Mouse (Mus musculus) midbrain, embryonic 11.5 days (tissue): ENCODE data around the gene Clca2. TPM values are rescaled to one million over a fixed set of nuclear protein-coding genes. Genes with fewer than 3 reads are reported as not detected.

Experiments used
- ATAC-seq: fragments of 200-750 bp; cut with Nextera tagmentation; 2 replicates; pipeline ENCODE4 v1.8.0; 2017; ENCODE audit warnings: moderate TSS enrichment, moderate library complexity; ENCODE audit not compliant: low FRiP score
- DNase-seq: peaks from one replicate; pipeline ENCODE4 v3.0.0; 2015; ENCODE audit warnings: low spot score; ENCODE audit errors: missing footprints
- H3K27ac ChIP-seq: fragments of 300-500 bp; sonication (generic); 2 replicates; pipeline ENCODE4 v1.5.1; 2014; ENCODE audit warnings: low read depth, low read length
- H3K27me3 ChIP-seq: fragments of 300-500 bp; sonication (generic); 2 replicates; pipeline ENCODE4 v1.6.1; 2014; ENCODE audit warnings: mild to moderate bottlenecking, low read length, moderate library complexity, mixed read lengths; ENCODE audit not compliant: control insufficient read depth, insufficient read depth
- H3K36me3 ChIP-seq: fragments of 300-500 bp; sonication (generic); 2 replicates; pipeline ENCODE4 v1.6.1; 2014; ENCODE audit warnings: mild to moderate bottlenecking, low read length, moderate library complexity, mixed read lengths; ENCODE audit not compliant: control insufficient read depth, insufficient read depth
- H3K4me1 ChIP-seq: fragments of 300-500 bp; sonication (generic); 2 replicates; pipeline ENCODE4 v1.6.1; 2014; ENCODE audit warnings: low read length; ENCODE audit not compliant: control insufficient read depth, insufficient read depth
- H3K4me2 ChIP-seq: fragments of 300-500 bp; sonication (generic); 2 replicates; pipeline ENCODE4 v1.6.1; 2014; ENCODE audit warnings: mild to moderate bottlenecking, moderate library complexity
- H3K4me3 ChIP-seq: fragments of 300-500 bp; sonication (generic); 2 replicates; pipeline ENCODE4 v1.5.1; 2014; ENCODE audit warnings: low read depth, low read length
- H3K9ac ChIP-seq: fragments of 300-500 bp; sonication (generic); 2 replicates; pipeline ENCODE4 v1.6.1; 2014; ENCODE audit warnings: low read length
- H3K9me3 ChIP-seq: fragments of 300-500 bp; sonication (generic); 2 replicates; pipeline ENCODE4 v1.6.1; 2016; ENCODE audit warnings: low read length; ENCODE audit not compliant: control insufficient read depth
- WGBS: fragments of 180-500 bp; shearing (Covaris S2); extraction: QIAGEN DNeasy Blood & Tissue Kit; methylation state at CpG from one replicate; pipeline ENCODE4 v1.1.7; 2014; 5-methylcytosine and 5-hydroxymethylcytosine counted together
- polyA plus RNA-seq: library from polyadenylated mRNA; unstranded; fragments of >200 nt; fragmentation: Nextera tagmentation; extraction: Ambion mirVana; gene quantifications from 2 replicates; pipeline ENCODE4 v1.2.1, GENCODE M21; 2014

Clca2 gene
- 0.18 and 0.22 TPM in 2 replicates for polyA plus RNA-seq

DNA sequence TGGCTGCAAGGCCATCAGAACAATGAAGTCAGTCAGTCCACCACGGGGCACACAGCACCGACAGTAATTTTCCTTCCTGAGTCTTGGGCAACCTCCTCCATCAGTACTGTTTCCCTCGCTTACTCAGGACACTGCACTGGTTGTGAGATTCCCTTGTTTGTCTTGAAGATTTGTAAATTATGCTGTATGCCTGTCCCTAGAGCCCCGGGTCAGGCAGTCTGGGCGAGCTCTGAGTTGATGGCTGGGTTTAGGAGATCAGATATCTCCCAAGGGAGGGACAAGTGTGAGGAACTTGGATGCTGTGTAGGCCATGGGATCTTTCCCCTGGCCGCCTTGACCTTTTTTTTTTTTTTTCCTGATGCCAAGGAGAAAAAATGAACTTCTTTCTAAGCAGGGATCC lies at the start of gene Clca2:
Clca2 (minus strand) TSS at position 153 of the 400 bp plus-strand sequence.
- 82% methylated on average over 6 of the region's 6 CpGs for WGBS
- Histone ChIP-seq H3K4me2 (no peak within 1 kb of the TSS), H3K27me3 (no peaks in the 10 kb centered on the region), H3K9me3 (no peaks in the 10 kb centered on the region), H3K27ac (no peak within 1 kb of the TSS), H3K9ac (no peak within 1 kb of the TSS), H3K36me3 (no peaks in the 10 kb centered on the region), H3K4me3 (no peak within 1 kb of the TSS), H3K4me1 (no peaks in the 10 kb centered on the region)
- no peak for ATAC-seq
- DNase-seq, result no peak

DNA sequence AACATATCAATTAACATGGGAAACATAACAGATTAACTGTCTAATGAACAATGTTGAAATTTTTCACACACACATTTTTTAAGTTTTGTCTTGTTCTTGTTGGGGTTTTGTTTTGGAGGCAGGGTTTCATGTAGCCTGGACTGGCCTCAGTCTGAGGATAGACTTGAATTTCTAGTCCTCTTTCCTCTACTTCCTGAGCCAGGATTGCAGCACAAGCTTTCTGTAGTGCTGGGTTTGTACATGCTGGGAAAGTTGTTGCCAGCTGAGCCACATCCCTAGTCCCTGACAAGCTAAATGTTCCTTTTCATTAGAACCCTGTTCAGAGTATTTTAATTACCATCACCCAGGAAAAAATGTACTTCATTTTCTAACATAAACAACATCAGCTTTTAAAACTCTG lies 48.7 kb upstream of the Clca2 start:
- no peak overlapping the region for H3K4me2 ChIP-seq
- no peak for ATAC-seq
- H3K9me3 ChIP-seq, result no peaks in the 10 kb centered on the region
- H3K4me1 ChIP-seq, result no peaks in the 10 kb centered on the region
- H3K36me3 ChIP-seq, result peaks cover 2% of the 10 kb centered on the region; the same call in 1 of the 2 replicates
- no peak overlapping the region for H3K27ac ChIP-seq
- DNase-seq, result no peak
- H3K27me3 ChIP-seq, result no peaks in the 10 kb centered on the region
- no peak overlapping the region for H3K9ac ChIP-seq
- no peak overlapping the region for H3K4me3 ChIP-seq

DNA sequence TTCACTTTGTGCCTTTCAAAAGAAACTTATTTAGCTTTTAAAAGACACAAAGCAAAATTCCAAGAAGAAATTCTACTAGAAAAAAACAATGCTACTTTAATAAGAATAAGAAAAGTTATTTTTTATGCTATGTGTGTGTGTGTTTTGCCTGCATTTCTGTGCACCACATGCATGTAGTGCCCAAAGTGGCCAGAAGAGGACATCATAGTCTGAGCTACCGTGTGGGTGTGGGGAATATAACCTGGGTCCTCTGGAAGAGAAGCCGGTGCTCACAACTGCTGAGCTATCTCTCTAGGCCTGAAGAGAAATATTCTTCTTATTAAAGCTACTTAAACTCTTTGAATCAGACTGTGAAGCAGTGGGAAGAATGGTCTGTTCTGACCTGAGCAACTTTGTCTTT lies 48.2 kb upstream of the Clca2 start:
- peaks cover 2% of the 10 kb centered on the region; the same call in 1 of the 2 replicates for H3K36me3 ChIP-seq
- 81% methylated on average over 2 of the region's 2 CpGs for WGBS

DNA sequence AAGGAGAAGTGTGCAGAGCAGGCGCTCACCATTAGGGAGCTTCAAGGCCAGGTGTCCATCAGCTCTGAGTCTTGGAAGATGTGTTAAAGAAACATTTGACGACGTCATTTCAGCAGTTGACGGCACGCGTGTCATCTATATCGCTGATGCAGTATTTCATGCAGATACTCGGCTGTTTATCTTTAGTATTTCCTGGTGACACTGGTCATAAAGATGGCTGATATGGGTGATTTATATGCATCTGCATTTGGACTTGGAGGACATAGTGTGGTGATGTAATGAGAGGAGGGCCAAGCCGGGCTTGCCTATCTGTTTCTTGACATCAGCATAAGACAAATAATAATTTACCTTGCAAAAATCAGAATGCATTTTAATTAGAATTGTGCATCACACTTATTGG lies 47.6 kb upstream of the Clca2 start:
- DNase-seq (no peak), ATAC-seq (no peak)
- Histone ChIP-seq H3K4me3 (no peak overlapping the region), H3K9ac (no peak overlapping the region), H3K4me2 (no peak overlapping the region), H3K36me3 (peaks cover 2% of the 10 kb centered on the region; the same call in 1 of the 2 replicates), H3K27me3 (no peaks in the 10 kb centered on the region), H3K4me1 (no peaks in the 10 kb centered on the region), H3K27ac (no peak overlapping the region), H3K9me3 (no peaks in the 10 kb centered on the region)
- 94% methylated on average over 9 of the region's 9 CpGs for WGBS

More for the DNA sequence above, 48.2 kb upstream of the Clca2 start:
- ATAC-seq (no peak), DNase-seq (no peak)
- no peaks in the 10 kb centered on the region for H3K27me3 ChIP-seq
- H3K4me2 ChIP-seq, result no peak overlapping the region
- no peak overlapping the region for H3K27ac ChIP-seq
- H3K9me3 ChIP-seq, result no peaks in the 10 kb centered on the region
- H3K9ac ChIP-seq, result no peak overlapping the region
- H3K4me1 ChIP-seq, result no peaks in the 10 kb centered on the region
- H3K4me3 ChIP-seq, result no peak overlapping the region

DNA sequence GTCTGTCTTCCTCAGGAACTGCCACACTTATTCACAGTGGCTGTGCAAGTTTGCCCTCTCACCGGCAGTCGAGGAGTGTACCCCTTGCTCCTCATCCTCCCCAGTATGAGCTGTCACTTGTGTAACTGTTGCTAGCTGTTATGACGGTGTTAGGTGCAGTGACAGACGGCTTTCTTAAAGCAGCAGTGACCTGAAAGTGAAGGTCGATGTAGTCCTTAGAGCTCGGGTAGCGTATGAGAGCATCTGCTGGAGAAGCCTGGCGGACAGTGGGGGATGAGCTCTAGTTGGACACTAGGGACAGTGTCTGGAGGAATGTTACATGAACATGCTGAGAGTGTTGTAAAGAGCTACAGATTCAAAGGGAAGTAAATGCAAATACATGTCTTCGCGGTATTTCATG lies 44.6 kb upstream of the Clca2 start:
- Histone ChIP-seq H3K4me1 (no peaks in the 10 kb centered on the region), H3K27me3 (no peaks in the 10 kb centered on the region), H3K36me3 (no peaks in the 10 kb centered on the region), H3K9ac (no peak overlapping the region), H3K4me2 (no peak overlapping the region), H3K27ac (no peak overlapping the region), H3K9me3 (no peaks in the 10 kb centered on the region), H3K4me3 (no peak overlapping the region)
- 91% methylated on average over 10 of the region's 10 CpGs for WGBS
- ATAC-seq (no peak), DNase-seq (no peak)

GRCm38 (mm10) chr3:145142925-145143324 lies 43.7 kb upstream of the Clca2 start:
- Histone ChIP-seq H3K9me3 (no peaks in the 10 kb centered on the region), H3K4me1 (no peaks in the 10 kb centered on the region), H3K4me2 (no peak overlapping the region), H3K36me3 (no peaks in the 10 kb centered on the region), H3K4me3 (no peak overlapping the region), H3K27ac (no peak overlapping the region), H3K27me3 (no peaks in the 10 kb centered on the region), H3K9ac (no peak overlapping the region)
- no peak for ATAC-seq
- no peak for DNase-seq

DNA sequence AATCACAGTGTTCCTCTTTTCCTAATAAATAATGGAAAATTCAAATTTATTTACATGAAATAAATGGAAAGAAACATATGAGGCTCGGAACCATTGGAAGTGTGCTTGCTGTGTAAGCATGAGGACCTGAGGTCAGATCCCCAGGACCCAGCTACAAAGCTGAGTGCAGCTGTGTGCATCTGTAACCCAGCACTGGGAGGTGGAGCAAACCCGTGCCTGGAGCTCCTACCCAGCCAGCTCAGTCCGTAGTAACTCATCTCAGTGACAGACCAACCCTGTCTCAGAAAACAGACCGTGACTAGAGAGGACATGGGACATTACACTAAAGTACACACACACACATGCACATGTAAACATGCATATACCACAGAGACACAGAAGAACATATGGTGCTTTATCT lies 41.0 kb upstream of the Clca2 start:
- H3K9me3 ChIP-seq, result no peaks in the 10 kb centered on the region
- WGBS, result 93% methylated on average over 4 of the region's 4 CpGs
- H3K4me1 ChIP-seq, result no peaks in the 10 kb centered on the region

DNA sequence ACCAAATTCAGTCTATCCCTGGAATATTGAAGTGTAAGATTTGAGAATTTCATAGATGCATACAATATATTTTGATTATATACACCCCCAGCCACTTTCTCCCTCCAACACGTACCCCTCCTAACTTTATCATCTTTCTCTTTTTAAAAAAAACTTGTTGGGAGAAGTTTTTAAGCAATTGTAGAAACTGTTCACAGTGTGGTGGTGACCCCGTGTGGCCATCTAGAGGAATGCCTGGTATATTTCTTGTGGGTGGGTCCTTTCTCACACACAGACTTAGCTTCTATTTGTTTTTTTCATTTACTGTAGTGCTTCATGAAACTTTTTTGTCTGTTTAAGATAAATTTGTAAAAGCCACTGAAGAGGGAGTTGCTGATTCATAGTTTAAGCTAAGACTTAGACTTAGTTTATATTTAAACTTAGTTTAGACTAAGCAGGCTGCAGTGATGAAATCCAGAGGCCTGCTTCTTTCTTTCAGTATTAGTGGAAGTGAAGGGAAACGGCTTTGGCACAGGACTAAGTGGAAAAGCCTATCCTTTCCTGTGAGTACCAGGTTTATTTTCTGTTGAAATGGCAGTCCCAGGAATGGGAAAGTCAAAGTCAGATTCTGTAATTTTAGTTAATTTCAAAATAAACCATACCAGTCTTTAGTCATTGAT lies 32.1 kb upstream of the Clca2 start:
- peak; percentile 86 for DNase-seq
- Histone ChIP-seq H3K4me1 (no peaks in the 10 kb centered on the region), H3K9me3 (no peaks in the 10 kb centered on the region), H3K27ac (no peak overlapping the region), H3K4me2 (no peak overlapping the region), H3K9ac (no peak overlapping the region), H3K27me3 (no peaks in the 10 kb centered on the region), H3K36me3 (0 out of 2 replicates have a peak, but pooled peaks cover 3% of the 10 kb centered on the region), H3K4me3 (no peak overlapping the region)
- ATAC-seq, result peak; percentile 57; the same call in 1 of the 2 replicates
- WGBS, result 42% methylated on average over 3 of the region's 3 CpGs

More for the DNA sequence above, 41.0 kb upstream of the Clca2 start:
- no peak overlapping the region for H3K4me3 ChIP-seq
- H3K27ac ChIP-seq, result no peak overlapping the region
- no peaks in the 10 kb centered on the region for H3K36me3 ChIP-seq
- no peak overlapping the region for H3K4me2 ChIP-seq
- H3K27me3 ChIP-seq, result no peaks in the 10 kb centered on the region
- no peak for DNase-seq
- ATAC-seq, result no peak
- H3K9ac ChIP-seq, result no peak overlapping the region

DNA sequence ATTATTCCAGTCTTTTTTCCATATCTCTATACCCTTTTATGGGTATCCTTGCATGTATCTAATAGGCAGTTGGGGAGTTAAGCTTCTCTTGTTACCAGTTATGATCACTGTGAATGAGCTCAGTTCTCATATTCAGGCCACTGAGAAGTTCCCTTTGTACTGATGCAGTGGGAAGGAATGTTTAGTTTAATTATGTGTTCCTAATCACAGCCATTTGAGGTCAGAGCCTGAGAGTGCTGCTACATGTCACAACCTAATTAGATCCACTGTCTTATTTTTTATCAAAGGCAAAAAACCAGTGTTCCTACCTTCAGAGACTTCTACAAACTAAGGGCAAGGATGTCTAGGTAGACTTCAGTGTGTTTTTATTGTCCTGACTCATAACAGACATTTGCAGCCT lies 30.1 kb upstream of the Clca2 start:
- Histone ChIP-seq H3K9me3 (no peaks in the 10 kb centered on the region), H3K9ac (no peak overlapping the region), H3K4me1 (no peaks in the 10 kb centered on the region), H3K27me3 (no peaks in the 10 kb centered on the region), H3K27ac (no peak overlapping the region), H3K4me2 (no peak overlapping the region), H3K4me3 (no peak overlapping the region), H3K36me3 (0 out of 2 replicates have a peak, but pooled peaks cover 3% of the 10 kb centered on the region)
- DNase-seq (no peak), ATAC-seq (no peak)
